Mouse (Mus musculus) forebrain, embryonic 16.5 days (tissue): ENCODE data around the gene Prkca. TPM values are rescaled to one million over a fixed set of nuclear protein-coding genes. Genes with fewer than 3 reads are reported as not detected.

ENCODE experiments used
- ATAC-seq: fragments of 200-750 bp; cut with Nextera tagmentation; 2 replicates; pipeline ENCODE4 v1.8.0; 2017; ENCODE audit warnings: mild to moderate bottlenecking, moderate library complexity
- H3K27ac ChIP-seq: fragments of 300-500 bp; sonication (generic); 2 replicates; pipeline ENCODE4 v1.5.1; 2014; ENCODE audit warnings: low read length, control low read depth
- H3K27me3 ChIP-seq: fragments of 300-500 bp; sonication (generic); replicated peaks from 2 replicates; pipeline ENCODE4 v1.6.1; 2014; ENCODE audit warnings: low read length; ENCODE audit not compliant: control insufficient read depth, insufficient read depth
- H3K36me3 ChIP-seq: fragments of 300-500 bp; sonication (generic); 2 replicates; pipeline ENCODE4 v1.6.1; 2014; ENCODE audit not compliant: control insufficient read depth, insufficient read depth
- H3K4me1 ChIP-seq: fragments of 300-500 bp; sonication (generic); replicated peaks from 2 replicates; pipeline ENCODE4 v1.6.1; 2014; ENCODE audit warnings: low read length; ENCODE audit not compliant: control insufficient read depth, insufficient read depth
- H3K4me2 ChIP-seq: fragments of 300-500 bp; sonication (generic); 2 replicates; pipeline ENCODE4 v1.6.1; 2014; ENCODE audit warnings: mild to moderate bottlenecking, low read length, control low read depth
- H3K4me3 ChIP-seq: fragments of 300-500 bp; sonication (generic); replicated peaks from 2 replicates; pipeline ENCODE4 v1.5.1; 2014; ENCODE audit warnings: mild to moderate bottlenecking, low read length, control low read depth
- H3K9ac ChIP-seq: fragments of 300-500 bp; sonication (generic); replicated peaks from 2 replicates; pipeline ENCODE4 v1.6.1; 2014; ENCODE audit warnings: low read depth, low read length, control low read depth
- H3K9me3 ChIP-seq: fragments of 300-500 bp; sonication (generic); 2 replicates; pipeline ENCODE4 v1.6.1; 2016; ENCODE audit warnings: low read length; ENCODE audit not compliant: control insufficient read depth
- WGBS: fragments of 180-500 bp; shearing (Covaris S2); extraction: QIAGEN DNeasy Blood & Tissue Kit; methylation state at CpG from one replicate; pipeline ENCODE4 v1.1.7; 2014; 5-methylcytosine and 5-hydroxymethylcytosine counted together
- polyA plus RNA-seq: library from polyadenylated mRNA; unstranded; fragments of >200 nt; fragmentation: Nextera tagmentation; extraction: Ambion mirVana; gene quantifications from 2 replicates; pipeline ENCODE4 v1.2.1, GENCODE M21; 2015

Gene Prkca
- polyA plus RNA-seq, 1 experiment from 2014 or later: 7.5 TPM

- ATAC-seq: no peak
- no peak overlapping the region for H3K9ac ChIP-seq
- H3K4me1 ChIP-seq: peaks cover 23% of the 10 kb centered on the region
- no peaks in the 10 kb centered on the region for H3K9me3 ChIP-seq
- no peak overlapping the region for H3K27ac ChIP-seq
- no peaks in the 10 kb centered on the region for H3K36me3 ChIP-seq
- 60% methylated on average over 7 of the region's 7 CpGs for WGBS
- no peaks in the 10 kb centered on the region for H3K27me3 ChIP-seq
- H3K4me3 ChIP-seq: no peak overlapping the region
- no peak overlapping the region for H3K4me2 ChIP-seq
Observed at GRCm38 (mm10) chr11:108261751-108262160, 82.0 kb downstream of the Prkca start.

- Histone ChIP-seq H3K36me3 (no peaks in the 10 kb centered on the region), H3K9ac (no peak overlapping the region), H3K27ac (no peak overlapping the region), H3K27me3 (no peaks in the 10 kb centered on the region), H3K4me3 (no peak overlapping the region), H3K4me2 (no peak overlapping the region), H3K9me3 (no peaks in the 10 kb centered on the region), H3K4me1 (peaks cover 23% of the 10 kb centered on the region)
- 65% methylated on average over 6 of the region's 6 CpGs for WGBS
- ATAC-seq: no peak
Observed at GRCm38 (mm10) chr11:108260775-108261517, 82.8 kb downstream of the Prkca start.

GRCm38 (mm10) chr11:108259391-108259790, 84.3 kb downstream of the Prkca start:
- 64% methylated on average over 4 of the region's 4 CpGs for WGBS
- Histone ChIP-seq H3K27me3 (no peaks in the 10 kb centered on the region), H3K27ac (no peak overlapping the region; the same call in 1 of the 2 replicates), H3K4me2 (no peak overlapping the region), H3K9ac (no peak overlapping the region), H3K4me1 (peaks cover 23% of the 10 kb centered on the region), H3K9me3 (no peaks in the 10 kb centered on the region), H3K36me3 (no peaks in the 10 kb centered on the region), H3K4me3 (no peak overlapping the region)
- no peak for ATAC-seq

GRCm38 (mm10) chr11:108258811-108259266, 84.9 kb downstream of the Prkca start:
- H3K4me2 ChIP-seq: no peak overlapping the region
- peaks cover 23% of the 10 kb centered on the region for H3K4me1 ChIP-seq
- ATAC-seq: no peak
- no peaks in the 10 kb centered on the region for H3K9me3 ChIP-seq
- H3K27ac ChIP-seq: 0 out of 2 replicates have a peak overlapping the region, but pooled peaks have one; percentile 1
- H3K4me3 ChIP-seq: no peak overlapping the region
- H3K36me3 ChIP-seq: no peaks in the 10 kb centered on the region
- WGBS: 47% methylated on average over 5 of the region's 5 CpGs
- H3K27me3 ChIP-seq: no peaks in the 10 kb centered on the region
- H3K9ac ChIP-seq: no peak overlapping the region

- WGBS: 65% methylated on average over 8 of the region's 8 CpGs
- no peak overlapping the region for H3K4me3 ChIP-seq
- H3K4me1 ChIP-seq: peaks cover 26% of the 10 kb centered on the region
- H3K4me2 ChIP-seq: no peak overlapping the region
- no peaks in the 10 kb centered on the region for H3K9me3 ChIP-seq
- H3K9ac ChIP-seq: no peak overlapping the region
- H3K27me3 ChIP-seq: no peaks in the 10 kb centered on the region
- ATAC-seq: no peak
- H3K27ac ChIP-seq: no peak overlapping the region
- no peaks in the 10 kb centered on the region for H3K36me3 ChIP-seq
Observed at GRCm38 (mm10) chr11:108257921-108258320, 85.8 kb downstream of the Prkca start.

- no peaks in the 10 kb centered on the region for H3K9me3 ChIP-seq
- WGBS: 92% methylated on average over 5 of the region's 5 CpGs
- H3K27me3 ChIP-seq: no peaks in the 10 kb centered on the region
- H3K4me3 ChIP-seq: no peak overlapping the region
- H3K4me2 ChIP-seq: no peak overlapping the region
- peaks cover 23% of the 10 kb centered on the region for H3K4me1 ChIP-seq
- no peak overlapping the region for H3K9ac ChIP-seq
- no peak overlapping the region for H3K27ac ChIP-seq
- no peaks in the 10 kb centered on the region for H3K36me3 ChIP-seq
- ATAC-seq: no peak
Observed at GRCm38 (mm10) chr11:108254681-108255080, 89.0 kb downstream of the Prkca start.

- no peak for ATAC-seq
- Histone ChIP-seq H3K27ac (no peak overlapping the region), H3K4me1 (peaks cover 3% of the 10 kb centered on the region; the same call in 1 of the 2 replicates), H3K27me3 (no peaks in the 10 kb centered on the region), H3K9ac (no peak overlapping the region), H3K4me3 (no peak overlapping the region), H3K4me2 (no peak overlapping the region), H3K36me3 (no peaks in the 10 kb centered on the region), H3K9me3 (no peaks in the 10 kb centered on the region)
- 93% methylated on average over 7 of the region's 7 CpGs for WGBS
Observed at GRCm38 (mm10) chr11:108251924-108252775, 91.6 kb downstream of the Prkca start.

GRCm38 (mm10) chr11:108250829-108251637, 92.7 kb downstream of the Prkca start:
- Histone ChIP-seq H3K4me2 (no peak overlapping the region), H3K4me3 (no peak overlapping the region), H3K9ac (no peak overlapping the region), H3K27ac (no peak overlapping the region), H3K9me3 (no peaks in the 10 kb centered on the region), H3K27me3 (no peaks in the 10 kb centered on the region), H3K4me1 (peaks cover 4% of the 10 kb centered on the region), H3K36me3 (no peaks in the 10 kb centered on the region)
- 82% methylated on average over 13 of the region's 13 CpGs for WGBS
- no peak for ATAC-seq
